Mouse (Mus musculus): ENCODE results near the gene Zic1. TPM values are rescaled to one million over a fixed set of nuclear protein-coding genes. Genes with fewer than 3 reads are reported as not detected.

Gene Zic1
- not detected in 2 replicates for polyA plus RNA-seq (2015; fragmentation: Nextera tagmentation; extraction: Ambion mirVana)

DNA sequence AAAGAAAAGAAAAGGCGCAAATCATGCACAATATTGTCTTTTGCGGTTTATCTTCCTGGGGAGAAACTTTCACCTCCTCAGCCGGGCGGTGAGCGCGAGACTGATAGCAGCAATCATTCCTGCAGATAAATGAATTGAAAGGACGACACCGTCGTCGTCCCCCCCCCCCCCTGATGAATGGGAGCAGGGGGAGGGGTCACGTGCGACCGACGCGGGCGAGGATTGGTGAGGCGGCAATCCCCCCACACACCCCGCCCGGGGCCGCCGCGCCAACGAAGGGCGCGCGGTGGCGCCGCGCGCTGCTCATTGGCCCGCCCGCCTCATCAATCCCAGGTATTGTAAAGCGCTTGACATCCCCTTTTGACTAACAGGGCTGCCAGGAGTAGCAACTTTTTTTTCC is at the start of gene Zic1:
Zic1 (minus strand) TSS at position 147 of the 400 bp plus-strand sequence.
- under 1% methylated on average over 31 of the region's 33 CpGs for WGBS
- ATAC-seq (replicated peaks; ENCODE audit: low FRiP score): no peak

DNA sequence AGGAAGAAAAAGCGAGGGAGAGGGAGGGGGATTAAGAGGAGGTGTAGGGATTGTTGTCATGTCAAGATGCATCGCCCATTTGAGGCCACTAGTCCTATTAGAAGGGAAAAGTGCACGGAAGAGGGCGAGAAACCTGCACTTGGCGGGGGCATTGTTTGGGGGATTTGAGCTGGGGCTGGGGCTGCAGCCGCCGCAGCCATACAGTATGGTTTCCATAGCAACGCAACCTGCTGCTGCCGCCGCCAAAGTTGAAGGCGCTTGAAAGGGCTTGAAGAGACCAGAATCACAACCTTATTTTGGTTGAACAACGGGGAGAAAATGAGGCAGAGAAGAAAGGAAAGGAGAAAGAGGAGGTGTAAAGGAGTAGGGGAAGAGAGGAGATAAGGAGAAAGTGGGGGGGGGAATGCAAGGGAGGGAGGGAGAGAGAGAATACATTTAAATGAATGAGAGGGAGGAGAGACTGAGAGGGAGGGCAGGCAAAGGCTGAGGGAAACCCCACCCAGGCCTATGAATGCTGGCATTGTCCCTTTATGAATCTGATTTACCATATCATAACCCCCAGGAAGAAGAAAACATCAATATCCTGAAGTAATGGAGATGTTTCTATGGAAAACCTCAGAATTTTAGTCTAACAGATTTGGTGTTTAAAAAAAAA is 48.5 kb upstream of the Zic1 start:
- Histone ChIP-seq H3K9me3 (replicated peaks) (no peaks in the 10 kb centered on the region), H3K4me3 (replicated peaks) (no peak overlapping the region), H3K4me2 (no peak overlapping the region), H3K27me3 (peaks cover 93% of the 10 kb centered on the region), H3K4me1 (no peaks in the 10 kb centered on the region), H3K36me3 (no peaks in the 10 kb centered on the region), H3K9ac (no peak overlapping the region), H3K27ac (no peak overlapping the region)
- ATAC-seq (replicated peaks; ENCODE audit: low FRiP score): no peak
- 4% methylated on average over 12 of the region's 12 CpGs for WGBS

More for the DNA sequence above, at the start of gene Zic1:
- Histone ChIP-seq H3K27ac (no peak within 1 kb of the TSS), H3K36me3 (no peaks in the 10 kb centered on the region), H3K9ac (no peak within 1 kb of the TSS), H3K27me3 (peaks cover 96% of the 10 kb centered on the region), H3K9me3 (replicated peaks) (no peaks in the 10 kb centered on the region), H3K4me1 (peaks cover 26% of the 10 kb centered on the region), H3K4me3 (replicated peaks) (peak within 1 kb of the TSS; percentile 24), H3K4me2 (peak within 1 kb of the TSS; percentile 42)

DNA sequence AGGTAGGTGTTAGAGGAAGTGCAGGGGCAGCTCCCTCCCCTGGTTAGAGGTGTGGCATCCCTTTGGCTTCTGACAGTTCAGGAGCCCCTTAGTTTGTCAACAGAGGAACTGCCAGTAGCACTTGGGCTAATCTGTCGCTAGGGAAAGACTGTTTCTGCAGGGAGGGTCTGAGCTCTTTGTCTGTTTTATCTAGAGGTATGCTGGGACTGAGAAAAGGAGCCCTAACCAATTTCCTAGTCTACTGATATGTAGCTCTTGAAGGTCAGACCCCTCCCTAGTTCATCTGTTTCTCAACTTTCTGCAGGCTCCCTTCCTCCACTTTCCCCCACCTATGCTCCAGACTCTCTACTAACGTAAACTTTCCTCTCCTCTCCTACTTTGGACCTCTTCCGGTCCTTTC is 44.2 kb upstream of the Zic1 start:
- 0% methylated on average over 3 of the region's 3 CpGs for WGBS
- Histone ChIP-seq H3K36me3 (no peaks in the 10 kb centered on the region), H3K4me2 (no peak overlapping the region), H3K4me3 (replicated peaks) (no peak overlapping the region), H3K9me3 (replicated peaks) (no peaks in the 10 kb centered on the region), H3K4me1 (no peaks in the 10 kb centered on the region), H3K9ac (no peak overlapping the region), H3K27me3 (peaks cover 84% of the 10 kb centered on the region), H3K27ac (no peak overlapping the region)
- no peak for ATAC-seq (replicated peaks; ENCODE audit: low FRiP score)

DNA sequence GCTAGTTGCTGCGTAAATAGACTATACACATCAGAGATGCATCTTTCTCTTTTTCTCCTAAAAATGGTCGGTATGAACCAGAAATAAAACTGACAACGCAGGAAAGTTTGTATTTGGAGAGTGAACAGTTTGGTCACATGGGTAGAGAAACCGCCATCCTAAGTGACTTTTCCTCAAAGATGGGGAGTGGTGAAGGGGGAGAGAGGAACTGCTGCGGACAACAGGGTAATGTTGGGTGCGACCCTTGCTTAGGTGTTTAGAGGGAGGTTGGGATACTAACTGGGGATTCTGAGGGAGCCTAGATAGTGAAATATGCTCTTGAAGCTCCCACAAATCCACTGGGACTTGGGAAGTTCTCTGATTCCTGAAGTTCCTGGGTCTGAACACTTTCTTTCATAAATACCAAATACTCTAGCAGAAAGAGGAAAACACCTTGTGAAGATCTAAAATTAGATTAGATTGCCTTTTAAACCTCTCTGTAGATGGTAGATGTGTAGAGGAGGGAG is 40.7 kb upstream of the Zic1 start:
- Histone ChIP-seq H3K4me2 (no peak overlapping the region), H3K9ac (no peak overlapping the region), H3K4me1 (no peaks in the 10 kb centered on the region), H3K27ac (no peak overlapping the region), H3K9me3 (replicated peaks) (no peaks in the 10 kb centered on the region), H3K36me3 (no peaks in the 10 kb centered on the region), H3K27me3 (peaks cover 91% of the 10 kb centered on the region), H3K4me3 (replicated peaks) (no peak overlapping the region)
- no peak for ATAC-seq (replicated peaks; ENCODE audit: low FRiP score)
- under 1% methylated on average over 6 of the region's 6 CpGs for WGBS

DNA sequence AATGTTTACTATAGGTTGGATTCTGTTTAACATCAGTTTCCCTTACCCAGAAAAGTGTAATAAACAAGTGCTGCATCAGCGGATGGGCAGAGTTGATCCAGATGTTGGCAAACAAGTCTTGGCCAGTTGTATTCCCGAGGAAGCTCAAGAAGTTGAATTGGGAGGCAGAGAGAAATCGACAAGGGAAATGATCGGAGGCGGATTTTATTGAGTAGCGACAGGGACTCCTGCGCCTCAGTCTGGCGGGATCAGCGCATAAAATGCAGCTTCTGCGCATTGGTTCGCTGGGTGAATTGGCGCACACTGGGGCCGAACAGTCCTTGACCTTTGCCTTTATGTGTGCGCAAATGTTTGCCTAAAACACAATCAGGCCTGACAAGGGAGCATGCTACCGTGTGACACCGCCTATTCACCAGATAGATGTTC is 40.2 kb upstream of the Zic1 start:
- Histone ChIP-seq H3K36me3 (no peaks in the 10 kb centered on the region), H3K9ac (no peak overlapping the region), H3K27me3 (peaks cover 91% of the 10 kb centered on the region), H3K9me3 (replicated peaks) (no peaks in the 10 kb centered on the region), H3K4me2 (no peak overlapping the region), H3K4me1 (no peaks in the 10 kb centered on the region), H3K27ac (no peak overlapping the region), H3K4me3 (replicated peaks) (no peak overlapping the region)
- under 1% methylated on average over 16 of the region's 16 CpGs for WGBS
- no peak for ATAC-seq (replicated peaks; ENCODE audit: low FRiP score)

DNA sequence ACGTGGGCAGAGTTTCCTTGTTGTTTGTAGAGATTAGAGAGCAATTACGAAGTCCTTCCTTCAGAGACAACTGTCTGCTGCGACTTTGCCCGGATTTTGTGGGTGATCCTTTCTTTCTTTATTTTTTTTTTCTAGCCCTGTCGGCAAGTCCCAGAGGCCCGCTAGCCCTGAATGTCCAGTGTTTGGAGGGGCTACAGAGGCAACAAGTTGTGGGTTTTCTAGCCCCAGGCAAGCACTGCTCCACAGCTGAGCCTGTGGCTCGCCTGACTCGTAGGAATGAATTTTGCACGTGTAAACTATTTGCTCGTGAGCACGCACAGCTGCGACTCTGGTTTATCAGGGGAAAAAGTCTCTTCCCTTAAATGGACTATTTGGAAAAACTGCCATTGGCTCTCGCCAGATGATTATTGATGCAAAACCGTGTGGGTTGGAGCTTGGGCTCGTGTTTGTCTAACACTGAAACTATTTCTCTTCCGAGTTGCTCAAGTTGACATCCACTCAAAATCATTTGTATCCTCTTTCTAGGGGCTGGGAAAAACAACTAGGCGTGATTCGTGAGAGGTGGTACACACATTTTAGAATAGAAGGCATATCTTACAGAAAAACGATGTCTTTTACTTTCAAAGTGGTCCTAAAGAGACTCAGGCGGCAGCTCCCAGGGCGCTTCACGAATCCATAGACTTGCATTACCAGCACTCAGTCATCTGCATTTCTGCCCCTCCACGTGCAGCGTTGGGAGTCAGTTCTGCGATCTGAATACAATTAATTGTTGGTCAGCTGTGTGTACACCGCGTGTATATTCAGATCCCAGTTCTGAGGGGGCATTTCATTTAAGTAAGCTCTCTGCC is 39.5 kb upstream of the Zic1 start:
- no peak for ATAC-seq (replicated peaks; ENCODE audit: low FRiP score)
- H3K9me3 ChIP-seq (replicated peaks): no peaks in the 10 kb centered on the region
- under 1% methylated on average over 27 of the region's 27 CpGs for WGBS

DNA sequence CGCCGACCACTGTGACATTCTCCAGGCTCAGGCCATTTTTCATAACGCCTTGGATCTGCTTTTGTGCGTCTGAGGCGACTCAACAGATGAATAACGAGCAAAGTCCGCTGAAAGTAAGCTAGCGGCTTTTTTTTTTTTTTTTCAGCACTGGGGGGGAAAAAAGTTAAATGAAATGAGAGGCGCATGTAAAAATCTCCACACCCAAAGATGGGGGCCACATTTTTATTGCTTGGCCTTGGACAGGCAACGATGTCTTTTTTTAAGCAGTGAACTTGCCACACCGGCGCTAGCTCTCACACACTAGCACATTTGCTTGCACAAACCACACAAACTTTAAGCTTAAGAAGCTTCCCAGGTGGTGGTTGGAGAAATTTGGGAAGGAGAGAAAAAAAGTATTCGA is 38.6 kb upstream of the Zic1 start:
- H3K36me3 ChIP-seq: no peaks in the 10 kb centered on the region
- no peaks in the 10 kb centered on the region for H3K9me3 ChIP-seq (replicated peaks)
- WGBS: 2% methylated on average over 13 of the region's 13 CpGs
- no peaks in the 10 kb centered on the region for H3K4me1 ChIP-seq
- no peak overlapping the region for H3K27ac ChIP-seq
- peaks cover 91% of the 10 kb centered on the region for H3K27me3 ChIP-seq
- no peak overlapping the region for H3K9ac ChIP-seq
- no peak for ATAC-seq (replicated peaks; ENCODE audit: low FRiP score)
- no peak overlapping the region for H3K4me2 ChIP-seq
- H3K4me3 ChIP-seq (replicated peaks): no peak overlapping the region

More for the DNA sequence above, 39.5 kb upstream of the Zic1 start:
- Histone ChIP-seq H3K4me1 (no peaks in the 10 kb centered on the region), H3K27ac (no peak overlapping the region), H3K36me3 (no peaks in the 10 kb centered on the region), H3K27me3 (peaks cover 91% of the 10 kb centered on the region), H3K9ac (no peak overlapping the region), H3K4me3 (replicated peaks) (no peak overlapping the region), H3K4me2 (no peak overlapping the region)

DNA sequence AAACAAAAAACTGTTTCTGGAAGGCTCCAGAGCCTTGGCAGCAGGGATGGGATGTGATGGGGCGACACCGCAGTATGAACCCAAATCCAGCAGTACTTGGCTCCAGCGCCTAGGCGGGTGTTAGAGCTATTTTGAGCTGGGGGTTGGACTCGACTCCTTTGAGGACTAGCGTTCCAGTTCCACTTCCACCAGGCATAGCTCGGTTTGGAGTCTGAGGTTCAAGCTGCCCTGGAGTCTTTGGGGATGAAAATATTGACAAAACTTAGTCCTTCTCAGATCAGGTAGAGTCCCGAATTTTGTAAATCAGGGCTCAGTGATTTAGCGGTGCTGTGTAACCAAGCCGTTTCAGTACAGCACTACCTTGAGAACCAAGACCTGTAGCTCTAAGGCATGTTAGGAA is 35.9 kb upstream of the Zic1 start:
- WGBS: under 1% methylated on average over 10 of the region's 10 CpGs
- Histone ChIP-seq H3K4me3 (replicated peaks) (no peak overlapping the region), H3K36me3 (no peaks in the 10 kb centered on the region), H3K27ac (no peak overlapping the region), H3K4me1 (no peaks in the 10 kb centered on the region), H3K9ac (no peak overlapping the region), H3K9me3 (replicated peaks) (no peaks in the 10 kb centered on the region), H3K4me2 (no peak overlapping the region), H3K27me3 (peaks cover 98% of the 10 kb centered on the region)
- ATAC-seq (replicated peaks; ENCODE audit: low FRiP score): no peak

DNA sequence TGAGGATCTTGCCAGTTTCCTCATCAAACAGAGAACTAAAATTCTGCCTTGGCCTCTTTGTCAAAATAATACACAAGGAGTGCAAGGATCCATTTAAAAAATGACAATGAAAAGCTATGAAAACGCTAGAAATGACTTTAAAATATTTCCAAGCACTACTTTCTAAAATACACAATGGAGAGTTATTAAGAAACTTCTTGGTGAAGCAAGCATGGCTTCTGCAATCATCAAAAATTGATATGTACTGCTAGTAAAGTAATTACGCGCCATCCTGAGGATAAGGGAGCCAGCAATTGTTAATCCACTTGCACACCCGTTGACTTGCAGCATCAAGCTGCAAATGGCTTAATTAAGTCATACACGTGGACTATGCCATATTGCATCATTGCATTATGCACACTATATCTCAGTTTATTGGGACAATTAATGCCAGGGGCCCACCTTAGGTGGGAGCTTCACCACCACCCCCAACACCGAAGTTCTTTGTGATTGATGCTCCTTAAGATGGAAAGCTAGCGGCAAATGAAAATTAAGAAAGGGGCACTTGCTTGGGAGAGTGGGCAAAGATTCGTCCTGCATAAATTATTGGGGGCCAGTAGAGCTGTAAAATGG is 35.0 kb upstream of the Zic1 start:
- no peaks in the 10 kb centered on the region for H3K36me3 ChIP-seq
- no peak overlapping the region for H3K4me2 ChIP-seq
- no peak overlapping the region for H3K9ac ChIP-seq
- H3K27me3 ChIP-seq: peaks cover 98% of the 10 kb centered on the region
- H3K9me3 ChIP-seq (replicated peaks): no peaks in the 10 kb centered on the region
- 4% methylated on average over 8 of the region's 8 CpGs for WGBS
- no peak overlapping the region for H3K27ac ChIP-seq
- no peak for ATAC-seq (replicated peaks; ENCODE audit: low FRiP score)
- no peak overlapping the region for H3K4me3 ChIP-seq (replicated peaks)
- no peaks in the 10 kb centered on the region for H3K4me1 ChIP-seq

DNA sequence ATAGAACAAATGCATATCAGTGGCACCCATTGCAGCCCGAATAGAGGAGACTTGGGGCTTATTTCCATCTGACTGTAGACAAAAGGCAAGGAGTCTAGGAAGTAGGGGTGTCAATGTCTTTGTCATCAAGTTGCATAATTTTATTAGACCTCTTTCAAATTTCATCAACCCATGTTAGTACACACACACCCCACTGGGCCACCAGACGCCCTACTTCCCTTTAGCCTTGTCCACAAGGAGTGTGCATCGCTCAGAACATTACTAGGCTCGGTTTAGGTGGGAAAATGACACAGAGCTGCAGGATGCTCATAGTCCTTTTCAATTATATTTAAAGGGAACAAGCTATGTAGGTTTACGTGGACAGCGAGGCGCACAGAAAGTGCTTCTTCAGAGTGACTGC is 34.4 kb upstream of the Zic1 start:
- ATAC-seq (replicated peaks; ENCODE audit: low FRiP score): no peak
- Histone ChIP-seq H3K9ac (no peak overlapping the region), H3K9me3 (replicated peaks) (no peaks in the 10 kb centered on the region), H3K27me3 (peaks cover 98% of the 10 kb centered on the region), H3K4me3 (replicated peaks) (no peak overlapping the region), H3K4me1 (no peaks in the 10 kb centered on the region), H3K4me2 (no peak overlapping the region), H3K36me3 (no peaks in the 10 kb centered on the region), H3K27ac (no peak overlapping the region)
- 8% methylated on average over 7 of the region's 7 CpGs for WGBS

DNA sequence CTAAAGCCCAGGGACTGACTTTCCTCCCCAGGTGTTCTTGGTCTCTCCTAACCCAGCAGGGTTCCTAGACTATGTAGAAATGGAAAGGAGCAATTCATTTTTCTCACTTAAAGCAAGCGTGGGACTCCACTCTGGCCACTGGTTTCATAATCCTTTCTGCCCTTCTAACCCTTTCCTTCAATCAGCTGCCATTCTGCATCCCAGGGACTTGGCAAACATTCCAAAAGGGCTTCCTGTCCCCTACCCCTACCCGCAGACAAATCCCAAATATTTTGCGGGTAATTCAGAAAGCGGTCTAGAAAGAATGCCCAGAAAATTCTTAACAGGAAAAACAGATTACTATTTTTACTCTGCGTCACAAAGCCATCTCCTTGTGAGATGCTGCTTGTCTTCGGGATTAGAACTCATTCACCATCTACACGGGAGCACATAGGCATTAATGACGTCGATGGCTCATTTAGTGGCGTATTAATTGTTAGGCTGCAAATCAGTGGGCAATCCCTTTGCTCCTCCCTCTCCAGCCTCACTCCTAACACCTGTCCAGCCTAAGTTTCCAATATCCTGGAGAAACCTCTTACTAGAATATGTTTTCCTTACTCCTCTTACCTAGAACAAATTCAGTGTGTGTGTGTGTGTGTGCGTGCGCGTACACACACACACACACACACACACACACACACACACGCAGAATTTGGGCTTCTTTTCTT is 29.6 kb upstream of the Zic1 start:
- 7% methylated on average over 14 of the region's 14 CpGs for WGBS
- H3K36me3 ChIP-seq: no peaks in the 10 kb centered on the region
- H3K27me3 ChIP-seq: peaks cover 96% of the 10 kb centered on the region
- H3K4me2 ChIP-seq: no peak overlapping the region
- H3K4me1 ChIP-seq: no peaks in the 10 kb centered on the region
- no peaks in the 10 kb centered on the region for H3K9me3 ChIP-seq (replicated peaks)
- H3K4me3 ChIP-seq (replicated peaks): no peak overlapping the region
- no peak for ATAC-seq (replicated peaks; ENCODE audit: low FRiP score)
- H3K9ac ChIP-seq: no peak overlapping the region
- H3K27ac ChIP-seq: no peak overlapping the region
